Mouse (Mus musculus) lung, postnatal 0 days (tissue): ENCODE data around the gene Slfn9. TPM values are rescaled to one million over a fixed set of nuclear protein-coding genes. Genes with fewer than 3 reads are reported as not detected.
"Not testable (repeated sequence)": the region's sequence is repeated elsewhere in the genome, so short reads cannot be mapped to it uniquely, and the experiment has no call there.

Experiments
- ATAC-seq: fragments of 200-750 bp; cut with Nextera tagmentation; 2 replicates; pipeline ENCODE4 v1.8.0; 2017; ENCODE audit warnings: moderate library complexity
- DNase-seq: peaks from one replicate; pipeline ENCODE4 v3.0.0-alpha.2; 2016; ENCODE audit warnings: low spot score
- H3K27ac ChIP-seq: fragments of 300-500 bp; sonication (generic); 2 replicates; pipeline ENCODE4 v1.5.1; 2014; ENCODE audit warnings: antibody characterized with exemption, mild to moderate bottlenecking, low read length, mixed read lengths
- H3K27me3 ChIP-seq: fragments of 300-500 bp; sonication (generic); replicated peaks from 2 replicates; pipeline ENCODE4 v1.6.1; 2014; ENCODE audit warnings: low read length, mixed read lengths; ENCODE audit not compliant: insufficient read depth
- H3K36me3 ChIP-seq: fragments of 300-500 bp; sonication (generic); 2 replicates; pipeline ENCODE4 v1.6.1; 2014; ENCODE audit warnings: low read length, mixed read lengths; ENCODE audit not compliant: insufficient read depth
- H3K4me1 ChIP-seq: fragments of 300-500 bp; sonication (generic); 2 replicates; pipeline ENCODE4 v1.6.1; 2014; ENCODE audit warnings: antibody characterized with exemption, low read depth, low read length, mixed read lengths; ENCODE audit not compliant: insufficient read depth
- H3K4me2 ChIP-seq: fragments of 300-500 bp; sonication (generic); replicated peaks from 2 replicates; pipeline ENCODE4 v1.6.1; 2014; ENCODE audit warnings: low read depth, mild to moderate bottlenecking, low read length, moderate library complexity, mixed read lengths
- H3K4me3 ChIP-seq: fragments of 300-500 bp; sonication (generic); 2 replicates; pipeline ENCODE4 v1.5.1; 2014; ENCODE audit warnings: low read depth, low read length
- H3K9ac ChIP-seq: fragments of 300-500 bp; sonication (generic); replicated peaks from 2 replicates; pipeline ENCODE4 v1.6.1; 2014; ENCODE audit warnings: low read depth, mild to moderate bottlenecking
- H3K9me3 ChIP-seq: fragments of 300-500 bp; sonication (generic); 2 replicates; pipeline ENCODE4 v1.6.1; 2016; ENCODE audit warnings: low read length, mixed read lengths
- CTCF ChIP-seq: IDR thresholded peaks from 2 replicates; pipeline ENCODE4 v1.5.1; 2016; ENCODE audit warnings: antibody characterized with exemption, mild to moderate bottlenecking
- EP300 ChIP-seq: IDR thresholded peaks from 2 replicates; pipeline ENCODE4 v1.6.1; 2016; ENCODE audit warnings: antibody characterized with exemption, mild to moderate bottlenecking, control low read depth
- WGBS: fragments of 180-500 bp; shearing (Covaris S2); extraction: QIAGEN DNeasy Blood & Tissue Kit; methylation state at CpG from one replicate; pipeline ENCODE4 v1.1.7; 2014; 5-methylcytosine and 5-hydroxymethylcytosine counted together
- polyA plus RNA-seq: library from polyadenylated mRNA; unstranded; fragments of >200 nt; fragmentation: Nextera tagmentation; extraction: Ambion mirVana; gene quantifications from 2 replicates; pipeline ENCODE4 v1.2.1, GENCODE M21; 2015

Gene Slfn9
- polyA plus RNA-seq, 1 experiment from 2014 or later = 2.2 TPM

DNA sequence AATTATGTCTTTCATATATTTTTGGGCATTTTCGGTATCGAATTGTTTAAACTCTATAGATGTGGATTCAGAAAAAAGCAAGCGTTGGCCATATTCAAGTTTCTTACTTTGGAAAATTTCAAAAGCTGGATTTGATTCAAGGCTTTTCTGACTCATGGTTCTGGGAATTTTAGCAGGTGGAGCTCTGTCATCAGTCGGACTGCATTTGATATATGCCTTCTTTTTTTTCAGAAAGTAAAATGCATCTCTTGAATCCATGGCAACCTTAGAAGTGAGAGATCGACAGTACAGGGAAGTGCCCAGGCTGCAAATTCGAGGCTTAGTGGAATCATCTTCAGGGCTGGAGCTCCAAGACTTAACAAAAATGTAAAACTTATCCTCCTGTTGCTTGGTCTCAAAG is 4.0 kb downstream of the Slfn9 start:
- H3K27me3 ChIP-seq = no peaks in the 10 kb centered on the region
- H3K4me3 ChIP-seq = no peak overlapping the region
- H3K36me3 ChIP-seq = no peaks in the 10 kb centered on the region
- no peak for DNase-seq
- TF ChIP-seq EP300 = no peak
- no peak for TF ChIP-seq CTCF
- no peak overlapping the region for H3K9ac ChIP-seq
- ATAC-seq = no peak
- H3K4me2 ChIP-seq = no peak overlapping the region
- 90% methylated on average over 6 of the region's 6 CpGs for WGBS
- H3K4me1 ChIP-seq = no peaks in the 10 kb centered on the region
- H3K9me3 ChIP-seq = no peaks in the 10 kb centered on the region
- no peak overlapping the region for H3K27ac ChIP-seq

DNA sequence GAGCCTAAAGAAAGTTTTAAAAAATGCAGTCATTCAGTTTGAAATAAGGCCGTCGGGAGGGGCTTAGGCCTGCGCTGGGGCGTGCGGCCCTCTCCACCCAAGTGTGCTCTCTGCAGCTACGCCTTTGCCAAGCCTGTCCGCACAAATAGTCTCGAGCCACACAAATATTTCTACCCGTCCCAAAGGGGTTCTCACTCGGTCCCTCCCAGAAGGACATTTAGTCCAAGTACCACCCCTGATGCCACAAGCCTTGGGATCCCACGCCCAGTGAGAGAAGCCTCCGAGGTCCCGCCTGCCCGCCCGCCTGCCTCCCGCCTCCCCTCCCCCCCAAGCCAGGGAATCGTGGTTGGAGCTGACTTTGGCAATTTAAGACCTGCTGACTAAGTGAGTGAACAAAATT is 8.4 kb downstream of the Slfn9 start:
- H3K36me3 ChIP-seq = no peaks in the 10 kb centered on the region
- 82% methylated on average over 17 of the region's 17 CpGs for WGBS

DNA sequence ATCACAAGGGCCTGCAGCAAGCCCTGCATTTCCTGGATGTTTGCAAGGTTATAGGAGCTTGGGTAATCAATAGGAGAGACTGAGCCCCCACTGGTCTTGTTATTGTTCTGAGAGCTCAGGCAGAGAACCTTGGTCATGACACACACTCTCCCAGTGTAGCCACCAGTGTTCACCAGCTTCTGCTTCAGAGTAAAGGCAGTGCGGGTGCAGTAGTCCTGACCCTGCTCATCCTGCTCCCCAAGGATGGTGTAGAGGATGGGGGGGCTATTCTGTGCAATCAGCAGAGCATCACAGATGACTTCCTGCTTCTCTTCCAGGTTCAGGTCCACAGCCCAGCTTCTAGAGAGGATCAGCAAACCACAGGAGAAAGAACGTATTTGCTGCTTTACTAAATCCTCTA is 9.2 kb downstream of the Slfn9 start:
- not testable (repeated sequence) for H3K4me1 ChIP-seq
- 87% methylated on average over 2 of the region's 2 CpGs for WGBS

More for the DNA sequence above, 8.4 kb downstream of the Slfn9 start:
- no peak for DNase-seq
- H3K4me2 ChIP-seq = no peak overlapping the region
- no peak overlapping the region for H3K9ac ChIP-seq
- no peaks in the 10 kb centered on the region for H3K4me1 ChIP-seq
- no peaks in the 10 kb centered on the region for H3K27me3 ChIP-seq
- H3K9me3 ChIP-seq = no peaks in the 10 kb centered on the region
- TF ChIP-seq EP300 = no peak
- TF ChIP-seq CTCF = no peak
- no peak overlapping the region for H3K27ac ChIP-seq
- no peak for ATAC-seq
- no peak overlapping the region for H3K4me3 ChIP-seq

DNA sequence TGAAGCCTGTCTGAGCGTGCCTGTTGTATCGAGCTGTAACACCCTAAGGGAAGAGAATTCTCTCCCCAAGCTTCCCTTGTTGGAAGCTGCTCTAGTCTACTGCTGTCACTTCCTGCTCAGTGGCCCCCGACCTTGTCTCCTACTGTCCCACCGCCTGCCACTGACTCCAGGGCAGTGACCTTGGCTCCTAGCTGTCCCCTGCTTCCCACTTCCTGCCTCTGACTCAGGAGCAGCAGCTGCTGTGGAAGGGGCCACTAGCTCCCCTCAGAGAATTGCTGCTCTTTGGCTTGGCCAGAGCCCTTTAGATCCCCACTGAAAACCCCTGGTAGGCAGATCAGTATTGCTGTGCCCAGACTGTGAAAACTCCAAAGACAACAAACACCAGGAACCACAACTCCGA is 17.7 kb downstream of the Slfn9 start:
- TF ChIP-seq CTCF (no peak), EP300 (no peak)
- Histone ChIP-seq H3K4me1 (no peaks in the 10 kb centered on the region), H3K27me3 (no peaks in the 10 kb centered on the region), H3K9me3 (no peaks in the 10 kb centered on the region), H3K36me3 (no peaks in the 10 kb centered on the region), H3K4me2 (no peak overlapping the region), H3K4me3 (no peak overlapping the region), H3K9ac (no peak overlapping the region), H3K27ac (no peak overlapping the region)
- 33% methylated on average over 5 of the region's 5 CpGs for WGBS
- DNase-seq (no peak), ATAC-seq (peak; percentile 53; the same call in 1 of the 2 replicates)

More for the DNA sequence above, 9.2 kb downstream of the Slfn9 start:
- not testable (repeated sequence) for DNase-seq, H3K4me3 ChIP-seq, ATAC-seq, H3K9me3 ChIP-seq, H3K27me3 ChIP-seq, H3K9ac ChIP-seq, H3K27ac ChIP-seq, H3K4me2 ChIP-seq, H3K36me3 ChIP-seq

- Histone ChIP-seq H3K4me2 (peak overlapping the region; percentile 36; the same call in 1 of the 2 replicates), H3K9ac (no peak overlapping the region), H3K4me3 (no peak overlapping the region), H3K9me3 (no peaks in the 10 kb centered on the region), H3K27ac (no peak overlapping the region), H3K4me1 (no peaks in the 10 kb centered on the region), H3K27me3 (no peaks in the 10 kb centered on the region), H3K36me3 (no peaks in the 10 kb centered on the region)
- TF ChIP-seq EP300 (no peak), CTCF (no peak)
- 60% methylated on average over 8 of the region's 11 CpGs for WGBS
- no peak for DNase-seq
- no peak for ATAC-seq
These were observed 20.0 kb downstream of the Slfn9 start for GRCm38 (mm10) chr11:82971590-82971974.

- TF ChIP-seq CTCF = peak; percentile 75
- TF ChIP-seq EP300 = no peak
- ATAC-seq = peak; percentile 63; the same call in 1 of the 2 replicates
- Histone ChIP-seq H3K36me3 (no peaks in the 10 kb centered on the region), H3K27ac (no peak overlapping the region), H3K9me3 (no peaks in the 10 kb centered on the region), H3K4me1 (no peaks in the 10 kb centered on the region), H3K4me3 (no peak overlapping the region), H3K27me3 (no peaks in the 10 kb centered on the region), H3K9ac (no peak overlapping the region), H3K4me2 (peak overlapping the region; percentile 36)
- DNase-seq = peak; percentile 64
- WGBS = 11% methylated on average over 31 of the region's 31 CpGs
These were observed 20.7 kb downstream of the Slfn9 start for GRCm38 (mm10) chr11:82970712-82971589.
